Mouse (Mus musculus) retina, adult 2 months (tissue): ENCODE data around the gene Rnf185.

ENCODE experiments used
- DNase-seq: peaks from one replicate; pipeline ENCODE4 v3.0.0-alpha.2; 2012; ENCODE audit warnings: low read depth, low spot score

Gene Rnf185

GRCm38 (mm10) chr11:3444875-3445274 lies 7.3 kb downstream of the Rnf185 start:
- DNase-seq = no peak

DNA sequence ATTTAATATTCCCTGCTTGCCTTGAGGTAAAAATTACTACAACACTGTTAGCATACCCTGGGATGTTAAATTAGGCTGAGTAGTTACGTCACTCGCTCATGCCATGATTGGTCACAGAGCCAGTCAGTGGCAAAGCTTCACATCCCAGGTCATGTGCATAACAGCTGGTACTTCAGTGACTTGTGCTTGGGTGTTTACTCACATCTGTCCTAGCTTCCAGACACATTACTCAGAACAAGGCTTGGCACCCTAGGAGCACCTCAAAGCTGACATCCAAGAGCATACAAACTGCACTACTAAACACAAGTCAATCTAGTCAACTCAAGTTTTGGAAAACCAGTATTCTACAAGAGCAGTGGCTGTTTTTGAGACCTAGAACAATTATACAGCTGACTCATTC lies 9.1 kb downstream of the Rnf185 start:
- no peak for DNase-seq

DNA sequence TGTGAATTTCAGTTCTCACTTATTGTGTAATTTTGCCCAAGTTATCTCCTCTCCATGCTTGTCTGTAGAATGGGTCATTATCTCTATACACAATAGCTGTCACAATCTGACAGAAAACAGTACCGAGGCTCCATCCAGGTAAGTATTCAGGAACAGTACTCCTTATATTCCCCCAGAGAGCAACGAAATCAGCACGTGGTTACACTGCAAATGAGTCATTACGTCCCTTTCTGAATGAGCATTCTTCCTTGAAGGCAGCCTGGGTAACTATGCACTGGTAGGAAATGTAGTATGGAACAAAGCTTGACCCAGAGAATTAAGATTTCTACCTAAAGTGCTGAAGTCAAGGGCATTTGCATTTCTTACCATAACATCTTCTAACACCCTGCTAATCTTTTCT lies 9.5 kb downstream of the Rnf185 start:
- no peak for DNase-seq

DNA sequence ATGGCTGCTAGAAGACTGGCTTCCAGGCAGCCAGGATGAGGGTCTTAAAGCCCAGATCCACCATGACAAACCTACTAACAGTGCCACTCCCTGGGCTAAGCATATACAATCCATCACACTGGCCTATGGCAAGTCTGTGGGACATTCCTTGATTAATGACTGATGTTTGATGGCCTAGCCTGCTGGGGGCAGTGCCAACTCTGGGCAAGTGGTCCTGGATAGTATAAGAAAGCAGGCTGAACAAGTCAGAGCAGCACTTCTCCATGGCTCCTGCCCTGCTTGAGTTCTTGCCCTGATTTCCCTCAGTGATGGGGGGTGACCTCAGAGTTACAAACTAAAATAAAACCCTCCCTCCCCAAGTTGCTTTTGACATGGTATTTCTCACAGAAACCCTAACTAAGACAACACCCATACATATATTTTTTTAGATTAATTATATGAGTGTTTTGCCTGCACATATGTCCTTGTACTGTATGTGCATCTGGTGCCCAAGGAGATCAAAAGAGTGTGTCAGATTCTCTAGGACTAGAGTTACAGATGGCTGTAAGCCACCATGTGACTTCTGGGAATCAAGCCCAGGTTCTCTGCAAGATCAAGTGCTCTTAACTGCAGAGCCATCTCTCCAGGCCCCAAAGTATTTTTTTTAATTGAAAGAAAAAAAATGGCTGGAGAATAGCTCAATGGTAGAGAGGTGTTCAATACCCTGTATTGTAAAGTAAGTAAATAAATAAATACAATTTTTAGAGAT lies 10.3 kb downstream of the Rnf185 start:
- no peak for DNase-seq

DNA sequence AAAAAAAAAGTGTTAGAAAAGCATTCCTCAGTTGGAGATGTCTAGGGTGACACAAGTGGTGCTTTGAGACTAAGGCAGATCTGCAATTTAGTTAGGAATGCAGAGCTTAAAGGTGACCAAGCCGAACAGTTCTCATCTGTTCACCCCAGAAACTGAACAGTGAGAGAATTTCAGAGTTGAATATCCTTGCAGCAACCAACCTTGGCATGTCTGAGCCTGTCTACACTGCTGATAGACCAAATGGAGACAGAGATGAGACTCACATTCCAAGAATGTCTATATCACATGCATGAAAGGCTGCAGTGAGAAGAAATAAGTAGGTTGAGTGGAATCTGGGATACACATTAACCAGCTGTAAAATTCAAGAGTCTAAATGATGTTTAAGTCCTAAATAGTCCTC lies 14.5 kb downstream of the Rnf185 start:
- DNase-seq = no peak

DNA sequence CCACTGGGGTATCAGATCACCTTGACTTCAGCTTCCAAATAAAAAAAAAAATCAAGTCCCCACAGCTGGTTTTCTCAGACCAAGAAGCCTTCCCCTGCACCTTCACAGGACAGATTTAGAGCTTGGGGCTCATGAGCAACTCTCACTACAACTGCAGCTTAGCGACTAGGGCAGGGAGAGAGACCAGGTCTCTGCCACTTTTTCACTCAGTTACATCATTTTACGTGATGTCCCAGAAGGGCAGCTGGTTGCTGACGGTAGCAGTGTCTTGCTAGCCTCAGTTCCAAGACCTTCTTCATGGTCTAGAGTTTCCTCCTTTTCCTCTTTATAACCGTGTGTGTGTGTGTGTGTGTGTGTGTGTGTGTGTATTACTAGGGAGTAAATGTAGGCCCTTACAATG lies 18.4 kb downstream of the Rnf185 start:
- no peak for DNase-seq

DNA sequence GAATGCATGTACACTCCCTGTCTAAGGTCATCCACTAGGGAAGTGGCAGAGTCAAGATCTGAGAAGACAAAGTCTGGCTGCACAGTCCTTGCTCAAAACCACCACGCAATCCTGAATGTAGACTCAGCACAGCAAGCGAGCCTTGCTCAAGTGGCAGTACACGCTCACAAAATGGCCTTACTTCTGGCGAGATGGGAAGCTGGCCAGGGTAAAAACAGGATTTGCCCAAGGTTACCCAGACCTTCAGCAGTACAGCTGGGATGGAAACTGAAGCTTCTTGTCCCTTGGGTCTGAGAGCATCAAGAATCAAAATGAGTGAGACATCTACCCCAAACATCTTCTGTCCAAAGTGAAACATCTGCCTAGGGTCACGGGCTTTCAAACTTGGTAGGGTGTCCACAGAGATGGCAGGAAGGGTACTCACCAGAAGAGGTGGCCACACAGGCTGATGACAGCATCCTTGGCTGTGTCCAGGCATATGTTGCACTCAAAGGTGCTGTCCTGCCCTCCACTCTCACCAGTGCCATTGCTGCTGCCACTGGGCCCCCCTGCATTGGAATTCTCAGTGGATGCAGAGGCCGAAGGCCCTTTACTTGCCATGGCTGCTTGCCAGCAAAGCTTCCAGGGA lies 20.1 kb downstream of the Rnf185 start:
- DNase-seq = no peak

- no peak for DNase-seq
Measured at GRCm38 (mm10) chr11:3431515-3431914, 20.6 kb downstream of the Rnf185 start.

GRCm38 (mm10) chr11:3428632-3429031 lies 23.5 kb downstream of the Rnf185 start:
- DNase-seq = no peak

DNA sequence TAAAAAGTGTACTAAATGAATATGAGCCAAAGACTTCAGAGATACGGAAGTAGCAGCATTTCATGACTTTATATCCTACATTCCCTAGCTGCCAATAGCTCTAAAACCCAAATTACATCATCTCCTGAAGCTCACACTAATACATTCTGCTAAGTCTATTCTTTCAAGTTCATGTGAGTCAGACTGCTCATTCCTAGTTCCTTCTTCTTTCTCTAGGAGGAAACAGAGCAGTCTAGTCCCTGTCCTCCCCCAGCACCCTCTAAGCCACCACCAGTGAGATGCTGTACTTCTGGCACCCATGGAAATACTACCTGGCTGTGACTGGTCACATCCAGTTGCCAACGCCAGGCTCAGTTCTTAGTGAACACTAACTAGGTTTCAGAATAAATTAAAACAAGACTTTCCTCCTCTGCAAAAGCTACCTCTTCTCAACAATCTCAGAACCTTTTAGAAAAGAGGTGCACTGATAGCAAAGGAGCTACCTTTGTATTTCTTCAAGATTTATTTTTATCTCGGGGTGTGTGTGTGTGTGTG lies 24.4 kb downstream of the Rnf185 start:
- no peak for DNase-seq

DNA sequence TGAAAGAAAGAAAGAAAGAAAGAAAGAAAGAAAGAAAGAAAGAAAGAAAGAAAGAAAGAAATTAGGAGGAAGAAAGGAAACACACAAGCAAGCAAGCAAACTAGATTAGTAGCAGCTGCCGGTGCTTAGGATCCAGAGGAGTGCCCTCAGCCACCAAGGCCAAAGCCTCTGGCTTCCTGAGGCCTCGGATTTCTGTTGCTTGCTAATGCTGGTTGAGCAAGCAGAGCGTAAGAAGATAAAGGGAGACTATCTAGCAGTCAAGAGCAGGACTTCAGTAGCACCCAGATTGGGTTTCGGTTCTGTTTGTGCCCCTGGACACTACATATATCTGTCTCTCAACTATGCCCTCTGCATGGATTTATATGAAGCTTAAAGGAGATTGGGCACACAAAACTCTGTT lies 29.9 kb downstream of the Rnf185 start:
- peak; percentile 32 for DNase-seq

DNA sequence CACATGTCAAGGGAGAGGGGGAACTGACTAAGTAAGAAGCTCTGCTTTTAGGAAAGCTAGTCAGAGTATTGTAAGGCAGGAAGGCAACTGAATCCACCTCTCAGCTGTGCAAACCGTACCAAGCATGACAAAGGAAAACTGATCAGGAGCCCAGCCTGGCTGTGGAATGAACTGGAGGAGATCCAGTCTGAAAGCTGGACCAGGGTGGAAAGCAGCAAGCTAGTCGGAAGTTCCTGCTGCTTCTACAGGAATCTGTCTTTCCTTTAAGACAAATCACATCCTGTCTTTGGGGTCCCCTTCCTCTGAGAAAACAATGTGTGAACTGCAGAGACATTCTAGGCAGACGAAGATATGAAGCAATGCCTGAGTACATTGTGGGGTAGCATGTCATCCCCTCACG lies 33.4 kb downstream of the Rnf185 start:
- no peak for DNase-seq

GRCm38 (mm10) chr11:3417795-3418194 lies 34.4 kb downstream of the Rnf185 start:
- no peak for DNase-seq

GRCm38 (mm10) chr11:3416399-3416798 lies 35.8 kb downstream of the Rnf185 start:
- DNase-seq = no peak

GRCm38 (mm10) chr11:3412111-3412510 lies 40.1 kb downstream of the Rnf185 start:
- DNase-seq = no peak

DNA sequence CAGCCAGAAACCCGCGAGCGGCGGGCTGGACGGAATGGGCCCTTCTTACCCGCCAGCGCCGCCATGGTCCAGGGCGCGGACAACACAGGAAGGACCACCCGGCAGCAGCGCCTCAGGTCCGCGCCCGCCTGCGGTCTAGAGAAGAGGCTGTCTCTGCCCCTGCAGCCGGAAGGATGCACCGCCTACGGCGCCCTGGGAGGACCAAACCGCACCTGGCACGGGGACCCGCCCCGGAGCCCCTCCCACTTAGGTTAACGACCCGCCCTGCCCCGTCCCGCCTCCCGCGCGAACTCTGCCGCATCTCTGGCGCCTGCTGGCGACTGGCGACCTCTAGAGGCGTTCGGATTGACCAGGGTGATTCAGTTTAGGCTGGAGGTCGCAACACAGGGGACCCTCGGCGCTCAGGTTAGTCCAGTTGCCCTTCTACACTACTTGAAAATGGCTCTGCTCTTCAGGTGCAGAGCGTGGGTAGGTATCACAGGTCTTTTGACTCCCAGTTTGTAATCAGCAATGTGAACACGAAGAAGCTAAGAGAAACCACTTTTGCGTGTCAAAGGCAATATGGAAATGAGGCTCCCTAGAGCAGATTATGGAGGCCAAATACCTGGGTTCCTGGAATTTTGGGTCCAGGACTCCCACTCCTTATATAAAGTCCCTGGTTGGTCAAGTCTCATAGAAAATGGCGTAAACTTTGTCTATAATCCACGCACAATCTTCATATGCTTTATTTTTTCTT lies 43.0 kb downstream of the Rnf185 start, which contains the start of gene Limk2:
Limk2 (minus strand) TSS at position 193 of the 736 bp plus-strand sequence.
- DNase-seq = peak; percentile 83

DNA sequence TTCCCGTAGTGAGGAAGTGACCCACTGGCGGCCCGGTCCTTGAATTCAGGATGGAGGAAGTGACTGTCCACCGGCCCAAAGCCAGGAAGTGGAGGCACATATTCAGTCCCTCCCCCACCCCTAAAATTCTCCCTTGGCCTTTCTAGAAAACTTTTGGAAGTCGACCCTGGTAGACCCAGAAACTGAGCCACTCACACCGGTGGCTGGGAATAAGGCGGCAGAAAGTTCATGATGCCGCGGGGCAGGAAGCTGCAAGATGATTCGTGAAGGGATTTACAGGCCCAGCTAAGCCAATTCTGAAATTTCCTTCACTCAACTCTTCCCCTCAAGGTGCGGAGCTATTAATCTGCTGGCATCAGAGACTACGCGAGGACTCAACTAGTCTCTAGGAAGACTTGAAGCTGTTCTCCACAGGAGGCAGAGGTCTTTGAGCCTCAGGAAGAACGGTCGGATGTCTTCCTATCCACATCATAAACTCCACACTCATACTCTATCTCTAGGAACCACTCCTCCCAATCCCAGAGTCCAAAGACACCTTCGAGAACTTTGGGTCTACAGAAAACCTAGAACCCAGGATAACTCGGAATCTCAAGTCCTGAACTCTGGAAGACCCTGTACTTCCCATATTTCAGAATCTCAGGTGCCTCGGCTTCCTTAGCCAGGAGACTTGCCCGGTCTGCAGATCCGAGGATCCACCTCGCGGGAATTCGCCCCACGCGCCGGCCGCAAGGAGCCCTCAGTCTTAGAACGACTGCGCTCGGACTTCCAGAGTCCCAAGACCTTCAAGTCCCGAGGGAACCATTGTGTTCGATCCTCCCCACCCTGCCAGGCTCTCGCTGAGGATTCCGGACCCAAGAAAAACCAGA lies 43.8 kb downstream of the Rnf185 start:
- DNase-seq = no peak

GRCm38 (mm10) chr11:3404287-3405047 lies 47.7 kb downstream of the Rnf185 start:
- DNase-seq = no peak

- DNase-seq = no peak
Measured at GRCm38 (mm10) chr11:3403024-3403423, 49.1 kb downstream of the Rnf185 start.

DNA sequence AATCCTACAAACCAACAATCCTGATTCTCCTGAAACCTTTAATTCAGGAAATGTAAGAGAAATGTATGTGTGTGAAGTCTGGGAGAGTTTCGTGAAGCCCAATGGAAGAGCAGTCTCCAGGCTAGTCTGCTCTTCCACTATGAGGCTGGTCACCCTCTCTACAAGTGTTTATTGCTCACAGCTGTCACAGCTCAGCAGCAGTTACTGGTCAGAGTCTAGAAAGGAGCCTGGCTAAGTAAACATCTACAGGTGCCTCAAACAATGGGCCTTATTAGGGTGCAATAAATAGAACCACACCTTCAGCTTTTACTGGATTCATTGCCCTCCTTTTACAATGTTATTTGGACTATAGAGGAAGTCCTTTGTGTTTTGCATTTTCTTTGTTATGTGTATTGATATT lies 53.8 kb downstream of the Rnf185 start:
- no peak for DNase-seq

- DNase-seq = no peak
Measured at GRCm38 (mm10) chr11:3396562-3396961, 55.6 kb downstream of the Rnf185 start.
